Mouse (Mus musculus) stomach, embryonic 15.5 days (tissue): ENCODE measurements around the gene Sdr9c7. TPM values are rescaled to one million over a fixed set of nuclear protein-coding genes. Genes with fewer than 3 reads are reported as not detected.

Experiments used
- ATAC-seq: fragments of 200-750 bp; cut with Nextera tagmentation; 2 replicates; pipeline ENCODE4 v1.8.0; 2017; ENCODE audit warnings: low read depth, moderate number of reproducible peaks, moderate TSS enrichment; ENCODE audit not compliant: insufficient read depth, low FRiP score
- H3K27ac ChIP-seq: fragments of 300-500 bp; sonication (generic); 2 replicates; pipeline ENCODE4 v1.5.1; 2015; ENCODE audit warnings: mild to moderate bottlenecking, inconsistent platforms
- H3K27me3 ChIP-seq: fragments of 300-500 bp; sonication (generic); replicated peaks from 2 replicates; pipeline ENCODE4 v1.6.1; 2015; ENCODE audit warnings: inconsistent platforms
- H3K36me3 ChIP-seq: fragments of 300-500 bp; sonication (generic); 2 replicates; pipeline ENCODE4 v1.6.1; 2015; ENCODE audit warnings: inconsistent platforms
- H3K4me1 ChIP-seq: fragments of 300-500 bp; sonication (generic); 2 replicates; pipeline ENCODE4 v1.6.1; 2015; ENCODE audit warnings: inconsistent platforms
- H3K4me2 ChIP-seq: fragments of 300-500 bp; sonication (generic); 2 replicates; pipeline ENCODE4 v1.6.1; 2015; ENCODE audit warnings: mild to moderate bottlenecking, inconsistent platforms
- H3K4me3 ChIP-seq: fragments of 300-500 bp; sonication (generic); replicated peaks from 2 replicates; pipeline ENCODE4 v1.5.1; 2015; ENCODE audit warnings: inconsistent platforms
- H3K9ac ChIP-seq: fragments of 300-500 bp; sonication (generic); 2 replicates; pipeline ENCODE4 v1.6.1; 2015; ENCODE audit warnings: inconsistent platforms
- H3K9me3 ChIP-seq: fragments of 300-500 bp; sonication (generic); 2 replicates; pipeline ENCODE4 v1.6.1; 2016; ENCODE audit warnings: inconsistent platforms
- WGBS: fragments of 180-500 bp; shearing (Covaris S2); methylation state at CpG from one replicate; pipeline ENCODE4 v1.1.7; 2015; 5-methylcytosine and 5-hydroxymethylcytosine counted together
- polyA plus RNA-seq: library from polyadenylated mRNA; unstranded; fragments of >200 nt; fragmentation: Nextera tagmentation; extraction: Ambion mirVana; gene quantifications from 2 replicates; pipeline ENCODE4 v1.2.1, GENCODE M21; 2015

Gene Sdr9c7
- polyA plus RNA-seq, 1 experiment from 2014 or later, result 1.2 TPM

DNA sequence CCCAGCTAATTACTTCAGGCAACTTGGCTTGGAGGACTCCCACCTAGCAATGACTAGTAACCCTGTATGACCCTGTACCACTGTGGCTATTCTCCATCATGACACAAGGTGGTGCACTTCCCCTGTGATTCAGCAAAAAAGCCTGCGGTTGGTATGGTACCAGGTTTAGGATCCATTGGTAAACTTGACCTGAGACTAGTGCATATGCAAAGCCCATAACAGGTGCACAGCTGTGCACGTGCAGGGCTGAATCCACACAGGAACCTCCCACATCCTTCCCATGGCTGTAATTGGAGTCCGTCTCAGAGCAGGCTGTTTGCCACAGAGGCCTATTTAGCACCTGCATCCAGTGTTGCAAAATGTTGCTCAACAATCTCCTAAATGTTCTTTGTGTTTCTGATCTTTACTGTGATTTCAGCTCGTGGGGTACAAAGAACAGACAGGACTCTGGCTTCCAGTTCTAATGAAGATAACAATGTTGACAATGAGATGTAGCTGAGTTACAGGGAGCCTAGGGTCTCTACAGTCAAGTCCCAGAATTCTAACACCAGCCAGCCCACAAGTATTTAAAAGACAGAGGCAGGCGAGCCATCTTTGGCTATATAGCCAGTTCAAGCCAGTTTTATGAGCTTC is 47.2 kb downstream of the Sdr9c7 start:
- Histone ChIP-seq H3K9ac (no peak overlapping the region), H3K4me1 (no peaks in the 10 kb centered on the region), H3K27ac (no peak overlapping the region), H3K27me3 (no peaks in the 10 kb centered on the region), H3K36me3 (no peaks in the 10 kb centered on the region), H3K9me3 (no peaks in the 10 kb centered on the region), H3K4me2 (no peak overlapping the region), H3K4me3 (no peak overlapping the region)
- 41% methylated on average over 5 of the region's 5 CpGs for WGBS
- no peak for ATAC-seq

DNA sequence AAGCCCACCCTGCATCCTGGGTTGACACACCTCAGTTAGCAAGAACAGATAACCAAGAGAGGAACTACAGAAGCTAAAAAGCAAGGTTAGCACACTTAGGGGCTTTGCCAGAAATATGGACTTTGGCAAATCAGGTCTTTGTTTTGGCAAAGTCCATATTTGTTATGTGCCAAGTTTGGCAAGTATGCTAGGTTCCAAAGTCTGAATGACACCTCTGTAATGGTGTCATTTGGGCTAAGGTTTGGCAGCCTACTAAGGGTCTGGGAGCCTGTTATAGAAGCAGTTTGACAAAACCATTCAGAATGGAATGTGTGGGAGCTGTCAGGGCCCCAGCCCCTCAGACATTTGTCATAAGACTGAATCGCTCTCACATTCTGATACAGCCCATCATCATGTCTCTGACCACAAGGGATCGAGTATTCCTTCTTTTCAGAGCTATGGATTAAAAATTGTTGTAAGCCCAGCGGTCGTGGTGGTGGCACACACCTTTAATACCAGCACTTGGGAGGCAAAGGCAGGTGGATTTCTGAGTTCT is 51.3 kb downstream of the Sdr9c7 start:
- Histone ChIP-seq H3K9me3 (no peaks in the 10 kb centered on the region), H3K27ac (no peak overlapping the region), H3K36me3 (no peaks in the 10 kb centered on the region), H3K9ac (no peak overlapping the region), H3K4me1 (no peaks in the 10 kb centered on the region), H3K4me2 (no peak overlapping the region), H3K4me3 (no peak overlapping the region), H3K27me3 (no peaks in the 10 kb centered on the region)
- no peak for ATAC-seq
- WGBS, result 79% methylated on average over 4 of the region's 4 CpGs

DNA sequence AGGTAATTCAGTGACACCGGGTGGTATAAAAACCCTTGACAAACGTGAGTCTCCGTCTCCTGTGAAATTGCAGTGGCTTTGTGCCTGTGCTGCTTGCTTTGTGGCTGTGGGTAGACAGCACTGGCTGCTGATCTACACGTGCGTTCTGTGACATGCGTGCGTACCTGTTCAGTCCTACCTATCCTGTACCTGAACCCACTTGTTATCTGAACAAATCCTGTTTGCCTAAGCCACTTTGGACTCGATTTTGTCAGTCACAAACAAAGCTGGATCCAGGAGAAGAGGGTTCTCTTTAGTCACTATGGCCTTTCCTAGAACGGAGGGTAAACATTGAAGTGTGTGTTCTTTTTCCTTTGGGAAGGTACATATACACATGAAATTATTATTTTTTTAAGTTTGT is 53.1 kb downstream of the Sdr9c7 start:
- no peak overlapping the region for H3K9ac ChIP-seq
- H3K9me3 ChIP-seq, result no peaks in the 10 kb centered on the region
- no peaks in the 10 kb centered on the region for H3K36me3 ChIP-seq
- H3K27me3 ChIP-seq, result no peaks in the 10 kb centered on the region
- ATAC-seq, result no peak
- no peaks in the 10 kb centered on the region for H3K4me1 ChIP-seq
- no peak overlapping the region for H3K27ac ChIP-seq
- 75% methylated on average over 9 of the region's 9 CpGs for WGBS
- H3K4me3 ChIP-seq, result no peak overlapping the region
- no peak overlapping the region for H3K4me2 ChIP-seq

DNA sequence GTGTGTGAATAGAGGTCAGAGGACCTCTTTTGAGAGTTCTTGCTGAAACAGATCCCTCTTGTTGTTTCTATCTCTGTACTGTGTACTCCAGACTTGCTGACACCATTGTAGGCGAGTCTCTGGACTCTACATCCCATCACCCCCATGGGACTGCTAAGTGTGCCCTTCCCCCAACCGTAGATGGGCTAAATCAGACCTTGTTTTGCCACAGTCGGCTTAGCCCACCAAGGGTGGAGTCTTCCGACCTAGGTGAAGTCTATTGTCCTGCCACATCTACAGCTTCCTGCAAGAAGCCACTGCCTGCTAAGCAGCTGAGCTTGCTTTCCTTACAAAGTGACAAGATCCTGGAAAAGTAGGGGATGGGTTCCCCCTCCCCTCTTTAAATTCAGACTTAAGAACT is 53.5 kb downstream of the Sdr9c7 start:
- Histone ChIP-seq H3K9me3 (no peaks in the 10 kb centered on the region), H3K27me3 (no peaks in the 10 kb centered on the region), H3K4me2 (no peak overlapping the region), H3K9ac (no peak overlapping the region), H3K27ac (no peak overlapping the region), H3K36me3 (no peaks in the 10 kb centered on the region), H3K4me3 (no peak overlapping the region), H3K4me1 (no peaks in the 10 kb centered on the region)
- no peak for ATAC-seq
- 71% methylated on average over 4 of the region's 4 CpGs for WGBS

DNA sequence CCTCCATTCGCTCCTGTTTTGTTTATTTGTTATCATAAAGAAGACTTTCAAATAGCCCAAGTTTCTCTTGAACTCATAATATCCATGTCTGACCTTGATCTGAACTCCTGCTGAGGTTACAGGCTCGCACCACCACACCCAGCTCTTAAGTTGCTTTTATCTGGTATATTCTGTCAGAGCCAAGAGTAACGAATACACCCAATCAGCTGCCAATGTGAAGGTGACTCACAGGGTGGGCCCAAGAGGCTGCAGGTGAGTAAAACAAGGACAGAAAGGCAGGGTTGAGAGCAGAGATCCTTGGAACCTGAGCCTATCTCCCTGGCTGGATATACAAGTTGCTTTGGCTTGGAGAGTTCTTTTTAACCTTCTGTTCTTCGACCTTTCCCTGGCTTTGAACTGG is 56.7 kb downstream of the Sdr9c7 start:
- no peak for ATAC-seq

DNA sequence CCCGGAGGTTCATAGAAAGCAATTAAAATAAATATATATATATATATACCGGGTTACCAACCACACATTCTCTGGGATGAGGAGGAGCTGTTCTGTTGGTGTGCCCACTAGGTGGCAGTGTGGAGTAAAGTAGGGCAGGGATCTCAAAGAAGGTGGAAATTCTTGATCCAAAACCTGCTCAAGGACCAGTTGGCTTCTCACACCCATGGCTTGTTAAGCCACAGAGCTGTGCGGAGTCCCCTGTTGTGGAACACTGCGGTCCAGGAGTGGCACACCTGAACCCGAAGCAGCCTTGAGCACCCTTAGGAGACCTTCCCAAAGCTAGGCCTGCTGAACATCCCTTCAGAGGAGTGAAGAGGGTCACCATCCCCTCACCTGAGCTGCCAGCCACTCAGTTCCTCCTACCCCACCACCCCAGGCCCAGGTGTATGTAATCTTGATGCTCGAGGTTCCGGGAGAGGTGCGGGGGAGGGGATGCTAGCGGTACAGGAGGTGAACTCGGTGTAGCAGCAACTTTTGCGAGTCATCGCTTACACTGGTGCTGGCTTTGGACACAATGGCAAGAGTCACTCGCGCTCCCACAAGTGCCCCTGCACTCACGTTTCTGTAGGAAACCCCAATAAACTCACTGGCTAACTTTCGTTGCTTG is 58.0 kb downstream of the Sdr9c7 start:
- H3K27ac ChIP-seq, result no peak overlapping the region
- ATAC-seq, result no peak
- no peaks in the 10 kb centered on the region for H3K9me3 ChIP-seq
- 53% methylated on average over 16 of the region's 16 CpGs for WGBS
- H3K9ac ChIP-seq, result no peak overlapping the region
- H3K36me3 ChIP-seq, result no peaks in the 10 kb centered on the region
- no peaks in the 10 kb centered on the region for H3K4me1 ChIP-seq
- H3K27me3 ChIP-seq, result no peaks in the 10 kb centered on the region
- no peak overlapping the region for H3K4me2 ChIP-seq
- H3K4me3 ChIP-seq, result no peak overlapping the region

More for the DNA sequence above, 56.7 kb downstream of the Sdr9c7 start:
- Histone ChIP-seq H3K27me3 (no peaks in the 10 kb centered on the region), H3K4me2 (no peak overlapping the region), H3K4me3 (no peak overlapping the region), H3K9ac (no peak overlapping the region), H3K9me3 (no peaks in the 10 kb centered on the region), H3K4me1 (no peaks in the 10 kb centered on the region), H3K36me3 (no peaks in the 10 kb centered on the region), H3K27ac (no peak overlapping the region)
- WGBS, result 64% methylated on average over 4 of the region's 4 CpGs

DNA sequence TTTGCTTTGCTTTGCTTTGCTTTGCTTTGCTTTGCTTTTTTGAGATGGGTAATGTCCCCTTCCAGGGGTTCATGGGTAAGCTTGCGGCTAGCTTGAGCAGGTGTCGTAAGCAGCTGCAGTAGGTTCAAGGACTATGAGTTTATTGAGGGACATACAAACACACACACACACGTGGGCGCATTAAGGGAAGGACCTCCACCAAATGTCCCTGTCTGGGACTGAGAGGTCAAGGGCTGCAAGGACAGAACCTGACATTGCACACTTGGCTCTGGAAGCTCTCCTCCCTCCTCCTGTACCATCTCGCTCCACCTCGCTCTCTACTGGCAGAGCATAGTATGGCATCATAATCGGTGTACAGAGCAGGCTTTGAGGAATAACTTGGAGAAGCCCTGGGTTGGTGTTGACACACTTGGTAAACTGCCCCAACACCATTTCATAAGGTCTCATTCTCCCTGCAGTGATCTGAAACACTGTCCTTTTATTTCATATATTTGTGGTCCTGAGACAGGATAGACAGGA is 60.9 kb downstream of the Sdr9c7 start:
- Histone ChIP-seq H3K36me3 (no peaks in the 10 kb centered on the region), H3K27ac (no peak overlapping the region), H3K4me2 (no peak overlapping the region), H3K4me1 (no peaks in the 10 kb centered on the region), H3K4me3 (no peak overlapping the region), H3K9ac (no peak overlapping the region), H3K9me3 (no peaks in the 10 kb centered on the region), H3K27me3 (no peaks in the 10 kb centered on the region)
- WGBS, result 87% methylated on average over 7 of the region's 7 CpGs
- ATAC-seq, result no peak

Other genes with a start within 250 kb of the Sdr9c7 start
- 7.8 and 8.6 TPM in 2 replicates for gene Nemp1, start 231.6 kb upstream of the Sdr9c7 start, polyA plus RNA-seq
- 10.8 and 13.3 TPM in 2 replicates for gene Nab2, start 229.9 kb upstream of the Sdr9c7 start, polyA plus RNA-seq
- gene Myo1a, start 193.3 kb upstream of the Sdr9c7 start, polyA plus RNA-seq, result 15.3 and 17.1 TPM in 2 replicates
- gene Tac2, start 174.0 kb upstream of the Sdr9c7 start, polyA plus RNA-seq, result 2.7 and 4.4 TPM in 2 replicates
- gene Zbtb39, start 159.0 kb upstream of the Sdr9c7 start, polyA plus RNA-seq, result 2.5 and 3.0 TPM in 2 replicates
- gene Gpr182, start 146.8 kb upstream of the Sdr9c7 start, polyA plus RNA-seq, result 2.4 and 2.9 TPM in 2 replicates
- gene Rdh1, start 138.8 kb upstream of the Sdr9c7 start, polyA plus RNA-seq, result 0.03 TPM in 1 of 2 replicates, not detected in the other
- not detected in 2 replicates for gene Rdh16f1, start 138.7 kb upstream of the Sdr9c7 start, polyA plus RNA-seq
- gene Rdh9, start 122.1 kb upstream of the Sdr9c7 start, polyA plus RNA-seq, result 0.10 and 0.18 TPM in 2 replicates
- gene Rdh16, start 97.4 kb upstream of the Sdr9c7 start, polyA plus RNA-seq, result not detected in 2 replicates
- gene Rdh19, start 48.6 kb upstream of the Sdr9c7 start, polyA plus RNA-seq, result not detected in 2 replicates
- not detected in 2 replicates for gene Rdh16f2, start 32.0 kb upstream of the Sdr9c7 start, polyA plus RNA-seq
- 0.35 and 0.37 TPM in 2 replicates for gene Rdh7, start 9.7 kb upstream of the Sdr9c7 start, polyA plus RNA-seq
- gene Hsd17b6, start 109.1 kb downstream of the Sdr9c7 start, polyA plus RNA-seq, result not detected in 2 replicates
- 69.9 and 75.1 TPM in 2 replicates for gene Prim1, start 116.7 kb downstream of the Sdr9c7 start, polyA plus RNA-seq
- gene Naca, start 137.1 kb downstream of the Sdr9c7 start, polyA plus RNA-seq, result 639 and 789 TPM in 2 replicates
- 522 and 529 TPM in 2 replicates for gene Ptges3, start 160.4 kb downstream of the Sdr9c7 start, polyA plus RNA-seq
- gene Atp5b, start 184.8 kb downstream of the Sdr9c7 start, polyA plus RNA-seq, result 2,393 and 2,495 TPM in 2 replicates
- 10.1 and 11.7 TPM in 2 replicates for gene Baz2a, start 193.1 kb downstream of the Sdr9c7 start, polyA plus RNA-seq